Mouse (Mus musculus): ENCODE measurements around the gene Aimp2. TPM values are rescaled to one million over a fixed set of nuclear protein-coding genes. Genes with fewer than 3 reads are reported as not detected.

Gene Aimp2
- polyA plus RNA-seq, 1 experiment from 2014 or later, result 91.7 TPM

GRCm38 (mm10) chr5:143893396-143893795 lies 16.3 kb downstream of the Aimp2 start:
- H3K9me3 ChIP-seq, result no peaks in the 10 kb centered on the region
- H3K4me1 ChIP-seq, result no peaks in the 10 kb centered on the region
- no peak for ATAC-seq (ENCODE audit: low FRiP score, low read depth)
- no peak overlapping the region for H3K27ac ChIP-seq (replicated peaks)
- H3K36me3 ChIP-seq, result peaks cover 69% of the 10 kb centered on the region
- no peak overlapping the region for H3K4me3 ChIP-seq
- no peaks in the 10 kb centered on the region for H3K27me3 ChIP-seq
- no peak overlapping the region for H3K4me2 ChIP-seq (replicated peaks)
- 90% methylated on average over 5 of the region's 5 CpGs for WGBS
- H3K9ac ChIP-seq (replicated peaks), result no peak overlapping the region

GRCm38 (mm10) chr5:143892255-143892886 lies 17.3 kb downstream of the Aimp2 start:
- Histone ChIP-seq H3K9me3 (no peaks in the 10 kb centered on the region), H3K36me3 (peaks cover 70% of the 10 kb centered on the region), H3K4me1 (no peaks in the 10 kb centered on the region), H3K9ac (replicated peaks) (no peak overlapping the region), H3K27ac (replicated peaks) (no peak overlapping the region), H3K27me3 (no peaks in the 10 kb centered on the region), H3K4me3 (no peak overlapping the region), H3K4me2 (replicated peaks) (no peak overlapping the region)
- 72% methylated on average over 9 of the region's 9 CpGs for WGBS
- no peak for ATAC-seq (ENCODE audit: low FRiP score, low read depth)

- Histone ChIP-seq H3K4me3 (no peak overlapping the region), H3K36me3 (peaks cover 75% of the 10 kb centered on the region), H3K9ac (replicated peaks) (no peak overlapping the region), H3K9me3 (no peaks in the 10 kb centered on the region), H3K4me2 (replicated peaks) (no peak overlapping the region), H3K27me3 (no peaks in the 10 kb centered on the region), H3K27ac (replicated peaks) (no peak overlapping the region), H3K4me1 (no peaks in the 10 kb centered on the region)
- WGBS, result 88% methylated on average over 6 of the region's 6 CpGs
- ATAC-seq (ENCODE audit: low FRiP score, low read depth), result no peak
These were observed 18.9 kb downstream of the Aimp2 start for GRCm38 (mm10) chr5:143890741-143891140.

- Histone ChIP-seq H3K36me3 (peaks cover 93% of the 10 kb centered on the region), H3K4me3 (no peak overlapping the region), H3K9me3 (no peaks in the 10 kb centered on the region), H3K27me3 (no peaks in the 10 kb centered on the region), H3K4me1 (no peaks in the 10 kb centered on the region), H3K27ac (replicated peaks) (no peak overlapping the region), H3K4me2 (replicated peaks) (no peak overlapping the region), H3K9ac (replicated peaks) (no peak overlapping the region)
- WGBS, result 97% methylated on average over 3 of the region's 3 CpGs
- ATAC-seq (ENCODE audit: low FRiP score, low read depth), result no peak
These were observed 24.4 kb downstream of the Aimp2 start for GRCm38 (mm10) chr5:143885274-143885673.

- H3K36me3 ChIP-seq, result peaks cover 70% of the 10 kb centered on the region
- WGBS, result 84% methylated on average over 4 of the region's 4 CpGs
These were observed 35.1 kb downstream of the Aimp2 start for GRCm38 (mm10) chr5:143874571-143874970.

GRCm38 (mm10) chr5:143871547-143872169 lies 38.0 kb downstream of the Aimp2 start:
- no peak for ATAC-seq (ENCODE audit: low FRiP score, low read depth)
- H3K4me2 ChIP-seq (replicated peaks), result no peak overlapping the region
- H3K9ac ChIP-seq (replicated peaks), result no peak overlapping the region
- no peaks in the 10 kb centered on the region for H3K4me1 ChIP-seq
- WGBS, result 89% methylated on average over 11 of the region's 11 CpGs
- no peak overlapping the region for H3K4me3 ChIP-seq
- no peaks in the 10 kb centered on the region for H3K9me3 ChIP-seq
- no peak overlapping the region for H3K27ac ChIP-seq (replicated peaks)
- H3K27me3 ChIP-seq, result no peaks in the 10 kb centered on the region
- peaks cover 43% of the 10 kb centered on the region for H3K36me3 ChIP-seq

More at GRCm38 (mm10) chr5:143874571-143874970, 35.1 kb downstream of the Aimp2 start:
- no peak overlapping the region for H3K27ac ChIP-seq (replicated peaks)
- no peak overlapping the region for H3K9ac ChIP-seq (replicated peaks)
- H3K4me3 ChIP-seq, result no peak overlapping the region
- no peak for ATAC-seq (ENCODE audit: low FRiP score, low read depth)
- no peaks in the 10 kb centered on the region for H3K9me3 ChIP-seq
- no peaks in the 10 kb centered on the region for H3K27me3 ChIP-seq
- no peak overlapping the region for H3K4me2 ChIP-seq (replicated peaks)
- H3K4me1 ChIP-seq, result no peaks in the 10 kb centered on the region

Other genes with a start within 250 kb of the Aimp2 start
- 34.8 and 37.3 TPM in 2 replicates for gene Usp42, start 177.6 kb downstream of the Aimp2 start, polyA plus RNA-seq (2016; fragmentation: Nextera tagmentation; extraction: Ambion mirVana)
- 44.8 and 47.6 TPM in 2 replicates for gene Eif2ak1, start 92.1 kb downstream of the Aimp2 start, polyA plus RNA-seq (2016; fragmentation: Nextera tagmentation; extraction: Ambion mirVana)
- gene Ankrd61, start 12.2 kb downstream of the Aimp2 start, polyA plus RNA-seq (2016; fragmentation: Nextera tagmentation; extraction: Ambion mirVana), result 0.43 and 0.51 TPM in 2 replicates
- gene Pms2, start 117 bp upstream of the Aimp2 start, polyA plus RNA-seq (2016; fragmentation: Nextera tagmentation; extraction: Ambion mirVana), result 34.5 and 35.8 TPM in 2 replicates
- 1.3 and 2.3 TPM in 2 replicates for gene Gm42421, start 18.3 kb upstream of the Aimp2 start, polyA plus RNA-seq (2016; fragmentation: Nextera tagmentation; extraction: Ambion mirVana)
- gene Rsph10b, start 23.2 kb upstream of the Aimp2 start, polyA plus RNA-seq (2016; fragmentation: Nextera tagmentation; extraction: Ambion mirVana), result 0.82 and 1.5 TPM in 2 replicates
- 111 TPM in 2 replicates for gene Ccz1, start 105.0 kb upstream of the Aimp2 start, polyA plus RNA-seq (2016; fragmentation: Nextera tagmentation; extraction: Ambion mirVana)
- gene Ocm, start 116.8 kb upstream of the Aimp2 start, polyA plus RNA-seq (2016; fragmentation: Nextera tagmentation; extraction: Ambion mirVana), result not detected in 2 replicates
- gene Lmtk2, start 190.6 kb upstream of the Aimp2 start, polyA plus RNA-seq (2016; fragmentation: Nextera tagmentation; extraction: Ambion mirVana), result 8.8 and 9.1 TPM in 2 replicates